Mouse (Mus musculus) intestine, postnatal 0 days (tissue): Measurements from ENCODE around the gene Cdh1. TPM values are rescaled to one million over a fixed set of nuclear protein-coding genes. Genes with fewer than 3 reads are reported as not detected.

Experiments
- ATAC-seq: fragments of 200-750 bp; cut with Nextera tagmentation; 2 replicates; pipeline ENCODE4 v1.8.0; 2017; ENCODE audit warnings: mild to moderate bottlenecking, moderate TSS enrichment, moderate library complexity
- H3K27ac ChIP-seq: fragments of 300-500 bp; sonication (generic); 2 replicates; pipeline ENCODE4 v1.5.1; 2014; ENCODE audit warnings: mild to moderate bottlenecking, low read depth, low read length, moderate library complexity
- H3K27me3 ChIP-seq: fragments of 300-500 bp; sonication (generic); replicated peaks from 2 replicates; pipeline ENCODE4 v1.6.1; 2014; ENCODE audit warnings: low read length, mixed read lengths; ENCODE audit not compliant: control insufficient read depth, insufficient read depth
- H3K36me3 ChIP-seq: fragments of 300-500 bp; sonication (generic); 2 replicates; pipeline ENCODE4 v1.6.1; 2014; ENCODE audit warnings: mild to moderate bottlenecking, moderate library complexity; ENCODE audit not compliant: control insufficient read depth, insufficient read depth
- H3K4me1 ChIP-seq: fragments of 300-500 bp; sonication (generic); replicated peaks from 2 replicates; pipeline ENCODE4 v1.6.1; 2014; ENCODE audit warnings: antibody characterized with exemption, low read length, mixed read lengths; ENCODE audit not compliant: control insufficient read depth, insufficient read depth
- H3K4me2 ChIP-seq: fragments of 300-500 bp; sonication (generic); replicated peaks from 2 replicates; pipeline ENCODE4 v1.6.1; 2014; ENCODE audit warnings: low read depth, mild to moderate bottlenecking, moderate library complexity
- H3K4me3 ChIP-seq: fragments of 300-500 bp; sonication (generic); 2 replicates; pipeline ENCODE4 v1.5.1; 2014; ENCODE audit warnings: low read depth, low read length
- H3K9ac ChIP-seq: fragments of 300-500 bp; sonication (generic); 2 replicates; pipeline ENCODE4 v1.6.1; 2014; ENCODE audit warnings: mild to moderate bottlenecking, low read depth, low read length
- H3K9me3 ChIP-seq: fragments of 300-500 bp; sonication (generic); 2 replicates; pipeline ENCODE4 v1.6.1; 2016; ENCODE audit warnings: mixed run types; ENCODE audit not compliant: control insufficient read depth
- CTCF ChIP-seq: sonication (generic); IDR thresholded peaks from 2 replicates; pipeline ENCODE4 v1.5.1; 2016; ENCODE audit warnings: low read depth, mild to moderate bottlenecking, control low read depth, antibody characterized with exemption, moderate library complexity
- WGBS: fragments of 180-500 bp; shearing (Covaris S2); extraction: QIAGEN DNeasy Blood & Tissue Kit; methylation state at CpG from one replicate; pipeline ENCODE4 v1.1.7; 2014; 5-methylcytosine and 5-hydroxymethylcytosine counted together
- polyA plus RNA-seq: library from polyadenylated mRNA; unstranded; fragments of >200 nt; fragmentation: Nextera tagmentation; extraction: Ambion mirVana; gene quantifications from 2 replicates; pipeline ENCODE4 v1.2.1, GENCODE M21; 2015

The Cdh1 gene
- polyA plus RNA-seq, 1 experiment from 2014 or later, result 82.1 TPM

GRCm38 (mm10) chr8:106632650-106633049 is 29.5 kb downstream of the Cdh1 start:
- Histone ChIP-seq H3K4me2 (peak overlapping the region; percentile 24; the same call in 1 of the 2 replicates), H3K27me3 (no peaks in the 10 kb centered on the region), H3K36me3 (no peaks in the 10 kb centered on the region), H3K4me3 (no peak overlapping the region), H3K4me1 (0 out of 2 replicates have a peak, but pooled peaks cover 5% of the 10 kb centered on the region), H3K27ac (peak overlapping the region; percentile 50; the same call in 1 of the 2 replicates), H3K9me3 (no peaks in the 10 kb centered on the region), H3K9ac (no peak overlapping the region)
- 19% methylated on average over 8 of the region's 8 CpGs for WGBS
- TF ChIP-seq CTCF, result peak; percentile 32
- ATAC-seq, result peak; percentile 42

GRCm38 (mm10) chr8:106633361-106634158 is 30.4 kb downstream of the Cdh1 start:
- H3K9ac ChIP-seq, result no peak overlapping the region
- TF ChIP-seq CTCF, result no peak
- no peaks in the 10 kb centered on the region for H3K9me3 ChIP-seq
- no peaks in the 10 kb centered on the region for H3K36me3 ChIP-seq
- no peaks in the 10 kb centered on the region for H3K27me3 ChIP-seq
- no peak overlapping the region for H3K4me3 ChIP-seq
- ATAC-seq, result peak; percentile 86
- H3K4me1 ChIP-seq, result 0 out of 2 replicates have a peak, but pooled peaks cover 5% of the 10 kb centered on the region
- peak overlapping the region; percentile 44 for H3K4me2 ChIP-seq
- 45% methylated on average over 17 of the region's 17 CpGs for WGBS
- H3K27ac ChIP-seq, result peak overlapping the region; percentile 50; the same call in 1 of the 2 replicates

- H3K36me3 ChIP-seq, result no peaks in the 10 kb centered on the region
- H3K4me1 ChIP-seq, result 0 out of 2 replicates have a peak, but pooled peaks cover 5% of the 10 kb centered on the region
- no peak overlapping the region for H3K27ac ChIP-seq
- H3K27me3 ChIP-seq, result no peaks in the 10 kb centered on the region
- no peak for TF ChIP-seq CTCF
- WGBS, result 26% methylated on average over 5 of the region's 5 CpGs
- no peak overlapping the region for H3K4me3 ChIP-seq
- ATAC-seq, result no peak
- H3K9ac ChIP-seq, result no peak overlapping the region
- no peaks in the 10 kb centered on the region for H3K9me3 ChIP-seq
- no peak overlapping the region for H3K4me2 ChIP-seq
These were observed 32.1 kb downstream of the Cdh1 start for GRCm38 (mm10) chr8:106635284-106635683.

GRCm38 (mm10) chr8:106637446-106637845 is 34.3 kb downstream of the Cdh1 start:
- 78% methylated on average over 4 of the region's 4 CpGs for WGBS
- H3K4me2 ChIP-seq, result no peak overlapping the region
- 0 out of 2 replicates have a peak, but pooled peaks cover 5% of the 10 kb centered on the region for H3K4me1 ChIP-seq
- no peaks in the 10 kb centered on the region for H3K9me3 ChIP-seq
- H3K27me3 ChIP-seq, result no peaks in the 10 kb centered on the region
- no peak for ATAC-seq
- no peak for TF ChIP-seq CTCF
- no peak overlapping the region for H3K27ac ChIP-seq
- no peak overlapping the region for H3K9ac ChIP-seq
- H3K4me3 ChIP-seq, result no peak overlapping the region
- H3K36me3 ChIP-seq, result no peaks in the 10 kb centered on the region

- H3K9me3 ChIP-seq, result no peaks in the 10 kb centered on the region
- no peaks in the 10 kb centered on the region for H3K36me3 ChIP-seq
- no peaks in the 10 kb centered on the region for H3K27me3 ChIP-seq
- no peak overlapping the region for H3K27ac ChIP-seq
- 0 out of 2 replicates have a peak, but pooled peaks cover 4% of the 10 kb centered on the region for H3K4me1 ChIP-seq
- 61% methylated on average over 7 of the region's 7 CpGs for WGBS
- peak; percentile 40; the same call in 1 of the 2 replicates for ATAC-seq
- no peak overlapping the region for H3K9ac ChIP-seq
- no peak overlapping the region for H3K4me3 ChIP-seq
- no peak overlapping the region for H3K4me2 ChIP-seq
- no peak for TF ChIP-seq CTCF
These were observed 35.7 kb downstream of the Cdh1 start for GRCm38 (mm10) chr8:106638768-106639295.

GRCm38 (mm10) chr8:106640212-106640611 is 37.1 kb downstream of the Cdh1 start:
- Histone ChIP-seq H3K9me3 (no peaks in the 10 kb centered on the region), H3K4me3 (no peak overlapping the region), H3K27ac (no peak overlapping the region), H3K27me3 (no peaks in the 10 kb centered on the region), H3K9ac (no peak overlapping the region), H3K4me1 (no peaks in the 10 kb centered on the region), H3K4me2 (no peak overlapping the region), H3K36me3 (no peaks in the 10 kb centered on the region)
- WGBS, result 76% methylated on average over 7 of the region's 7 CpGs
- no peak for TF ChIP-seq CTCF
- ATAC-seq, result no peak
